Mouse (Mus musculus): ENCODE measurements around the gene Kcnq4.

The Kcnq4 gene

GRCm38 (mm10) chr4:120673606-120674005 lies 74.8 kb downstream of the Kcnq4 start:
- no peak for DNase-seq (ENCODE audit: low spot score)

- DNase-seq (ENCODE audit: low spot score) = no peak
These were observed 77.4 kb downstream of the Kcnq4 start for GRCm38 (mm10) chr4:120671046-120671445.

- DNase-seq (ENCODE audit: low spot score) = no peak
These were observed 78.8 kb downstream of the Kcnq4 start for GRCm38 (mm10) chr4:120669585-120669984.

GRCm38 (mm10) chr4:120668551-120668950 lies 79.9 kb downstream of the Kcnq4 start:
- DNase-seq (ENCODE audit: low spot score) = no peak

- DNase-seq (ENCODE audit: low spot score) = no peak
These were observed 80.9 kb downstream of the Kcnq4 start for GRCm38 (mm10) chr4:120667555-120667954.

- DNase-seq (ENCODE audit: low spot score) = peak; percentile 56
These were observed 81.3 kb downstream of the Kcnq4 start for GRCm38 (mm10) chr4:120667045-120667501.

- DNase-seq (ENCODE audit: low spot score) = peak; percentile 95
These were observed 81.9 kb downstream of the Kcnq4 start, which contains the start of gene Cited4 for GRCm38 (mm10) chr4:120666358-120667024. TSS of gene Cited4 (plus strand) at chr4:120666572.

GRCm38 (mm10) chr4:120665782-120666181 lies 82.6 kb downstream of the Kcnq4 start:
- DNase-seq (ENCODE audit: low spot score) = no peak

GRCm38 (mm10) chr4:120665144-120665700 lies 83.2 kb downstream of the Kcnq4 start:
- DNase-seq (ENCODE audit: low spot score) = peak; percentile 82

- no peak for DNase-seq (ENCODE audit: low spot score)
These were observed 83.8 kb downstream of the Kcnq4 start for GRCm38 (mm10) chr4:120664601-120665000.

GRCm38 (mm10) chr4:120660485-120660884 lies 87.9 kb downstream of the Kcnq4 start:
- DNase-seq (ENCODE audit: low spot score) = no peak

GRCm38 (mm10) chr4:120655898-120656297 lies 92.5 kb downstream of the Kcnq4 start:
- no peak for DNase-seq (ENCODE audit: low spot score)

- DNase-seq (ENCODE audit: low spot score) = no peak
These were observed 98.2 kb downstream of the Kcnq4 start for GRCm38 (mm10) chr4:120650208-120650592.

- peak; percentile 21 for DNase-seq (ENCODE audit: low spot score)
These were observed 98.8 kb downstream of the Kcnq4 start for GRCm38 (mm10) chr4:120649369-120650207.
